Mouse (Mus musculus): ENCODE data around the gene Hapln3. TPM values are rescaled to one million over a fixed set of nuclear protein-coding genes. Genes with fewer than 3 reads are reported as not detected.

The Hapln3 gene
- polyA plus RNA-seq, 1 experiment: 0.22 TPM

DNA sequence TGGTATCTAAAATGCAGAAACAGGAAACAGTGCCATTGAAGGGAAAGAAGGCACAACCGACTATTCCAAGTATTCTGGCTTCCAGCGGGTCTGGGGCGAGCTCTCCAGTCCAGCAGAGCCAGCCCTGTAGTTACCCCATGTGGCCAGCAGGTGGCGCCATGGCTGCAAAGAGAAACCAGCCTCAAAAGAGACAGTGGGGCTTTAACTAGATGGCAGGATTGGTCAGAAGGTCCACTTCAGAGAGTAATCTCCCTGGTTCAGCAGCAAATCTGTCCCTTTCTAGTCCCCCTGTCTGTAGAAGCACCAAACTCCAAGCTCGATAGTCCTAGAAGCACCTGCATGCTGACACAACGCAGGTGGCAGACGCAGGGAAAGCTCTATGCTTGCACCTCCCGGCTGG is 10.1 kb upstream of the Hapln3 start:
- Histone ChIP-seq H3K4me1 (ENCODE audit: control insufficient read depth, insufficient read depth, low read length) (no peaks in the 10 kb centered on the region), H3K4me3 (replicated peaks; ENCODE audit: extremely low read depth, low read depth, low read length) (no peak overlapping the region)
- WGBS: 38% methylated on average over 8 of the region's 8 CpGs
- TF ChIP-seq CTCF (IDR thresholded peaks at IDR 0.05; ENCODE audit: insufficient read depth, low read length) (peak; percentile 90), POLR2A (IDR thresholded peaks at IDR 0.05; ENCODE audit: borderline replicate concordance, extremely low read depth, low read depth, low read length) (no peak)
- DNase-seq: peak; percentile 71

DNA sequence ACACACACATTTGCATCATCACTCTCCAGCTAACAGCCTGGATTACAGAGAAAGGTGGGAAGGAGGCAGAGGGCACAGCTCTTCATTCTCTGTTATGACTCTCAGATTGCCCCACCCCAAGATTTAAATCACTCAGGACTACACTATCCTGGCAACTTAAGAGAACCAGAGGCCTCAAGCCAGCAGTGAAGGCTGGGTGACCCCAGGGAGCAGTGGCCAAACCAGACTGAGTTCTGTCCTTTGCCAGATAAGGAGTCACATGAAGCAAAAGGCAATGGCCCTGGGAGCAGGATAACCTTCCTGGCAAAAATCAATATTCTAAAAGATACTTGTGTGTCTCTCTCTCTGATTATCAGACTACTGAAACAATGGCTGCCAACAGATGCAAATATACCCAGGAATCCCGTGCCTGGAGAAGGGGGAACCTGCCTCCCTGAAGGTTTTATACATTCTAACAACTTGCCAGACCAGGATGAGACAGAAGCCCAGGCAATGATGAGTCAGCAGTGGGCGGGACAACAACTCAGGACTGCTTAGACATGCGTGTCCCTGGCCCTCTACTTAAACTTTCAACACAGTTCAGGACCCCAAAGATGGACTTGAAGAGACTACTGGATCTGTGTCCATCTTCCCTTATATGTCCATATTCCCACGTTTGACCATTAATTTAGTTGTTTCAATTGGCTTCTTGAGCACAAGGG is 9.2 kb upstream of the Hapln3 start:
- WGBS: 66% methylated on average over 4 of the region's 4 CpGs
- TF ChIP-seq CTCF (IDR thresholded peaks at IDR 0.05; ENCODE audit: insufficient read depth, low read length): no peak
- TF ChIP-seq POLR2A (IDR thresholded peaks at IDR 0.05; ENCODE audit: borderline replicate concordance, extremely low read depth, low read depth, low read length): no peak
- no peaks in the 10 kb centered on the region for H3K4me1 ChIP-seq (ENCODE audit: control insufficient read depth, insufficient read depth, low read length)
- no peak overlapping the region for H3K4me3 ChIP-seq (replicated peaks; ENCODE audit: extremely low read depth, low read depth, low read length)
- no peak for DNase-seq

DNA sequence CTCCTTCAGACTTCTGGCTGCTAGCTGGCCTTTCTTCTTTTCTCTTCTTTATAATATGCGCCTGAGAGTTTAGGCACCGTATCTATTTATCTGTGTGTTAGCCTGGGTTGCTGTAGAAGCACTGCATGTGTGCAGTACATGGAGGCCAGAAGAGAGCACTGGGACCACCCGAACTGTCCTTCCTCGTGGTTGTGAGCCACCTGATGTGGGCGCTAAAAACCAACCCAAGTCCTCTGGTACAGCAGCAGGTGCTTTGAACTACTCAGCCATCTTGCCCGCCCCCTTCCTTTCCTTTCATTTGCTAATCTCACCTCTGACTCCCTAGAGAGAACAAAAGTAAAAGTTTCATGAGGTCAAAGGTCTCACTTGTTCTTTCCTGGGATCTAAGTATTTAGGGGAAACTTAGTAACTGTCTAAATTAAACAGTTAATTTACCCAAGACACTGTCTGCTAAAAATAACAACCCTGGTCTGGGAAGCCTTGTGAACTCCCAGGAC is 8.6 kb upstream of the Hapln3 start:
- WGBS: 73% methylated on average over 6 of the region's 6 CpGs
- TF ChIP-seq CTCF (IDR thresholded peaks at IDR 0.05; ENCODE audit: insufficient read depth, low read length): no peak
- TF ChIP-seq POLR2A (IDR thresholded peaks at IDR 0.05; ENCODE audit: borderline replicate concordance, extremely low read depth, low read depth, low read length): no peak
- no peaks in the 10 kb centered on the region for H3K4me1 ChIP-seq (ENCODE audit: control insufficient read depth, insufficient read depth, low read length)
- H3K4me3 ChIP-seq (replicated peaks; ENCODE audit: extremely low read depth, low read depth, low read length): no peak overlapping the region
- no peak for DNase-seq

DNA sequence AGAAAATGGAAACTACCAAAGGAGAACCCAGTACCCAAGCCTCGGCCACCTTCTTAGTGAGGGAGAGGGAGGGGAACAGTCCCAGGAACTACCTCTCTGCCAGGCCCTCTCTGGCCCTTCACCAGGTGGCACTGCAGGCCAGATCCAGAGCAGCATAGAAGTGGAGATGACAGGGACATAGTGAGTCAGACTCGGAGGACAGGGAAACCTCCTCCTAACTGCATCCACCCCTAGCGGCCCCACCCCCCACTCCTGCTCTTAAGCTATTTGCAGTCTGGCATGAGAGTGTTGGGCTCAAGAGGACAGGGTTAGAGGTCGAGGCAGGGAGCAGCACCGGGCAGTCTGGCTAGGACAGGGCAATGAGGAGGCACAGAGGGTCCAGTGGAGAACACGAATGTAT is 2.6 kb upstream of the Hapln3 start:
- WGBS: 46% methylated on average over 6 of the region's 6 CpGs
- Histone ChIP-seq H3K4me3 (replicated peaks; ENCODE audit: extremely low read depth, low read depth, low read length) (no peak overlapping the region), H3K4me1 (ENCODE audit: control insufficient read depth, insufficient read depth, low read length) (peaks cover 4% of the 10 kb centered on the region; the same call in 1 of the 2 replicates)
- no peak for DNase-seq
- no peak for TF ChIP-seq CTCF (IDR thresholded peaks at IDR 0.05; ENCODE audit: insufficient read depth, low read length)

DNA sequence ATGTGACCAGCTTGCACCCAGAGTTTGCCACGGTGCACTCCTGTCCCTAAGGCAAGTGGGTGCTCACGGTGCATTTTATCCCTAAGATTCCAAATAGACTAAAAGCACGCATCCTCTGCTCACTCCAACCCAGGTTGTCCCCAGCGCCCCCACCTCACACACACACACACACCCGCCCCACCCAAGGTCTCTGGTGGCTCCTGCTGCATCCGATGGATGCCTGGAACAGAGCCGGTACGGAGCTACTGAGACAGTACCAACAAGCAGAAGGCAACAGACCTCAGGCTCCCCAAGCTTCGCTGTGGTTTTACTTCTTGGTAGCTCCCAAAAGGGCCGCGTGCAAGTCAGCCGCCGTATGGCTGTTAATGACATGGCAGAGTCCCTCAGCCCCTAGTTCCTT is 433 bp downstream of the Hapln3 start:
- WGBS: 16% methylated on average over 13 of the region's 13 CpGs
- Histone ChIP-seq H3K4me1 (ENCODE audit: control insufficient read depth, insufficient read depth, low read length) (peaks cover 4% of the 10 kb centered on the region; the same call in 1 of the 2 replicates), H3K4me3 (replicated peaks; ENCODE audit: extremely low read depth, low read depth, low read length) (no peak overlapping the region)
- DNase-seq: no peak
- TF ChIP-seq POLR2A (IDR thresholded peaks at IDR 0.05; ENCODE audit: borderline replicate concordance, extremely low read depth, low read depth, low read length): no peak

DNA sequence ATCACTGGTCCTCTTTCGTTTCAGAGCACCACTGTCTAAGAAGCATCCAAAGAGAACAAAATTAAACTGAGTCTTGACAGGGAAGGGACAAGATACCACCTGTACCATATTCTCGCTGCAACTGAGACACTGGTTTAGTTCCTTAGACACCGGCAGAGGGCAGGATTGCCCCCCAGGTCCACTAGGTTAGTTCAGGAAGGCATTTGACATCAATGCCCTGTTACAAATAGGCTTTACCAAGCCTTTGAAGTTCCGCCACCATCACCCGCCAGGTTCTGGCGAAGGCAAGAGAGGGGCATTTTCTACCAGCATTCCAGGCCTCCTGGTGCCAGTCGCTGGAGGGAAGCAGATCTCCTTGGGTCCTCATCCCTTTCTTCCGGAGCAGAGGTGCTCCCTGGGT is 935 bp downstream of the Hapln3 start:
- no peak for DNase-seq
- no peak overlapping the region for H3K4me3 ChIP-seq (replicated peaks; ENCODE audit: extremely low read depth, low read depth, low read length)
- H3K4me1 ChIP-seq (ENCODE audit: control insufficient read depth, insufficient read depth, low read length): peaks cover 4% of the 10 kb centered on the region; the same call in 1 of the 2 replicates
- 24% methylated on average over 8 of the region's 8 CpGs for WGBS
- TF ChIP-seq POLR2A (IDR thresholded peaks at IDR 0.05; ENCODE audit: borderline replicate concordance, extremely low read depth, low read depth, low read length): no peak

DNA sequence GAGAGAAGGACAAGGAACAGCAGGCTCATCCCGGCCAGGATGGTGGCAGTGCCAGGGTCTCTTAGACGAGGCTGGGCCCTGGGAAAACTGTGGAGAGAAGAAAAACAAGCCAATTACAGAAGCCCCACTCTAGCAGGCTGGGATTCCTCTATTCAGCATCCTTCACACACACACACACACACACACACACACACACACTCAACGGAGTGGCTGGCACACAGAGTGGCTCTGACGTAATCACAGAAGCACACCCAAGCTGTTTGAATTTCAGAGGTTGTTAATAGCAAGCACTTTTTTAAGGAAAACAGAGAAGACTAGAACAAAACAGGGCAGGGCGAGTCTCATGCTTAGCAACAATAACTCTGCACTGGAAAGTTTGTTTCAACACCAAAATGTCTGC is 7.4 kb downstream of the Hapln3 start:
- DNase-seq: no peak
- TF ChIP-seq POLR2A (IDR thresholded peaks at IDR 0.05; ENCODE audit: borderline replicate concordance, extremely low read depth, low read depth, low read length) (no peak), CTCF (IDR thresholded peaks at IDR 0.05; ENCODE audit: insufficient read depth, low read length) (no peak)
- H3K4me3 ChIP-seq (replicated peaks; ENCODE audit: extremely low read depth, low read depth, low read length): no peak overlapping the region
- no peaks in the 10 kb centered on the region for H3K4me1 ChIP-seq (ENCODE audit: control insufficient read depth, insufficient read depth, low read length)
- WGBS: 57% methylated on average over 5 of the region's 5 CpGs

DNA sequence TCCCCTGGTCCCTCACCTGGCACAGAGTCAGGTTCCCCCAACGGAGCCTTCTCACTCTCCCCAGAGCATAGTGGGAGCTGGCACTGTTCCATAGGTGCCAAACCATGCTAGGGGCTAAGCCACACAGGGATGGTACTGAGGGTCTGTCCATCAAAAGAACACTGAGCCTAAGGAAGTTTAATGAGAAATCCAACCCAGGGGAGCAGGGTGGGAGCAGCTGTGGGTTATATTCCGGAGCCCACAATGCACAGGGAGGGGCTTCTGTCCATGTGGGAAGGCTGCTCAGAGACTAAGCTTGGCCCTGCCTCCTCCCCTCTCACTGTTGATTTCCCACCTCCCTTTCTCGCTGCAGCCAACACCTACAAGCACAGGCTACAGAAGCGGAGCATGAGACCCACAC is 17.0 kb downstream of the Hapln3 start:
- TF ChIP-seq POLR2A (IDR thresholded peaks at IDR 0.05; ENCODE audit: borderline replicate concordance, extremely low read depth, low read depth, low read length): no peak
- no peak for TF ChIP-seq CTCF (IDR thresholded peaks at IDR 0.05; ENCODE audit: insufficient read depth, low read length)
- H3K4me3 ChIP-seq (replicated peaks; ENCODE audit: extremely low read depth, low read depth, low read length): no peak overlapping the region
- H3K4me1 ChIP-seq (ENCODE audit: control insufficient read depth, insufficient read depth, low read length): no peaks in the 10 kb centered on the region
- DNase-seq: no peak
- 54% methylated on average over 4 of the region's 4 CpGs for WGBS

DNA sequence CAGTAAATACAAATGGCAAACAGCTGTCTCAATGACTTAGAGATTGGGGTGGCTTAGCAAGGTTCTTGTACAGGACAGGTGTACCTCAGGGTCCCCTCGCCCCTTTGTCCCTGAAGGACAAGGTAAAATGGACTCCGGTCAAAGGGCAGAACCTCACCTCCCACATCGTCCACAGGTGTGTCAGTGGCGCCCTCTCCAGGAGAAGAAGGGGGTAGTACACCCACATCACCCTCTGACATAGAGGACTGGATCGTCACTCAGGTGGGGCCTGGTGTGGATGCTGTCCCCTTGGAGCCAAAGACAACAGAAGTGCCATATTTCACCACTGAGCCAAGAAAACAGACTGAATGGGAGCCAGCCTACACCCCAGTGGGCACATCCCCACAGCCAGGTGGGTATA is 34.3 kb downstream of the Hapln3 start:
- Histone ChIP-seq H3K4me1 (ENCODE audit: control insufficient read depth, insufficient read depth, low read length) (no peaks in the 10 kb centered on the region), H3K4me3 (replicated peaks; ENCODE audit: extremely low read depth, low read depth, low read length) (no peak overlapping the region)
- TF ChIP-seq CTCF (IDR thresholded peaks at IDR 0.05; ENCODE audit: insufficient read depth, low read length): no peak
- no peak for TF ChIP-seq POLR2A (IDR thresholded peaks at IDR 0.05; ENCODE audit: borderline replicate concordance, extremely low read depth, low read depth, low read length)
- no peak for DNase-seq
- 82% methylated on average over 5 of the region's 5 CpGs for WGBS

DNA sequence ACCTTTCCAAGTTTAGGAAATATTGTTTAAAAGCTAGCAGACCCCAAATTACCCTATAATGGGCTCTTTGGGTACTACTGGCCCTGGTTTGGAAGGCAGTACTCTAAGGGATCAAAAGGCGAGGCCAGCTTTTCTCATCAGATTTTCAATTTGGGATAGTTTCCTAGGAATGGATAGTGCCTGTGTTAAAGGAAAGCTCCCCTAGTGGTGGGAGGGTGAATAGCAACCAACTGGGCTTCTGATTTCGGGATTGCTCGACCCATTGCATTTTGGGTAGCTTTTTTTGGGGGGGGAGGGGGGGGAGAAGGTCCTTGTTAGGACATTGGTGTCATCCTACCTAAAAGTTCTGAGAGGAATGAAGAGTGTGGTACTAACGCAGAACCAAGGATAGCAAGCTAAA is 41.7 kb downstream of the Hapln3 start:
- WGBS: 67% methylated on average over 4 of the region's 4 CpGs
- TF ChIP-seq POLR2A (IDR thresholded peaks at IDR 0.05; ENCODE audit: borderline replicate concordance, extremely low read depth, low read depth, low read length) (no peak), CTCF (IDR thresholded peaks at IDR 0.05; ENCODE audit: insufficient read depth, low read length) (0 out of 2 replicates have a peak, but pooled peaks have one; percentile 16)
- peak; percentile 18 for DNase-seq
- Histone ChIP-seq H3K4me1 (ENCODE audit: control insufficient read depth, insufficient read depth, low read length) (no peaks in the 10 kb centered on the region), H3K4me3 (replicated peaks; ENCODE audit: extremely low read depth, low read depth, low read length) (no peak overlapping the region)

Data from lung, adult 2 months (tissue).